Mouse (Mus musculus) olfactory bulb, adult 2 months (tissue): ENCODE results near the gene Trip12.

Experiments
- CTCF ChIP-seq: fragments of 200-500 bp; IDR thresholded peaks from 2 replicates; pipeline ENCODE4 v1.5.1; 2012; ENCODE audit warnings: low read depth, mild to moderate bottlenecking, low read length, moderate library complexity; ENCODE audit not compliant: insufficient read depth
- POLR2A ChIP-seq: fragments of 200-500 bp; IDR thresholded peaks from 2 replicates; pipeline ENCODE4 v1.6.1; 2012; ENCODE audit warnings: mild to moderate bottlenecking, low read depth, low read length, moderate library complexity; ENCODE audit not compliant: insufficient read depth

DNA sequence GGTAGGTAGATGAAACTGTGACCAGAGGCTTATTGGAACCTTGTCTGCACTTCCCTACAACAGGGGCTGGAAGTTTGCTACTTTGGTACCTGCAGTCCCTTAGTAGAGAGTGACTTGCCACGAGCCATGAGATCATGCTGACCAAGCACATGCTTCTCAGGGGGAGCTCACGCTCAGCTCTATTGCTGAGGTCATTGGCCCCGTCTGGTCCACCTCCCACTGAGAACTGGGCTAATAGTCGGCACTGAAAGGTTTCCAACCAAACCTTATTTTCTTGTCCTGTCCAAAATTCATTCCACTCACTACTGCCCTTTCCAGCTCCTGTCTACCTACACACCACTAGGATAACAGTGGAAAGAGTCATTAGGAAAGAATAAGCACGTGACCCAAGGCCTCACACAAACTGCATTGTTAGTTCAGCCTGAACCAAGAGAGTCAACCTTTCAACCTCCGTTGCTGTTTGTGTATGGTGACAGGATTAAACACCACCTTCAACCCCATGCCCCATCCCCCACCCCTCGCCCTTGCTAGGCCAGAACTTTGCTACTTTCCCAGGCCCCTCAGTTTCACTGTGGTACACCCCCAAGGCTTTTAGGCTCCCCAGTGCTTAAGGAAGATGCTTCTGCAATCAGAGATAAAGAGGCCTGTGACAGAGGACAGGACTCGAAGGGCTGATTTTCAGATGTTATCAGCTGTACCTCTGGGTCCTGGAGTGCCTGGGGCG is 11.4 kb upstream of the Trip12 start:
- no peak for TF ChIP-seq CTCF
- TF ChIP-seq POLR2A: no peak
